Mouse (Mus musculus) liver, postnatal 0 days (tissue): ENCODE measurements around the gene Hprt.

ENCODE experiments used
- CTCF ChIP-seq: sonication (generic); IDR thresholded peaks from 2 replicates; pipeline ENCODE4 v1.5.1; 2016; ENCODE audit warnings: antibody characterized with exemption, low read depth
- EP300 ChIP-seq: IDR thresholded peaks from 2 replicates; pipeline ENCODE4 v1.6.1; 2016; ENCODE audit warnings: antibody characterized with exemption, low read depth, mild to moderate bottlenecking

- TF ChIP-seq CTCF = no peak
- TF ChIP-seq EP300 = no peak
Measured at GRCm38 (mm10) chrX:53038194-53038593, 50.3 kb downstream of the Hprt start.
